Mouse (Mus musculus) midbrain, embryonic 11.5 days (tissue): ENCODE data around the gene Klhl30. TPM values are rescaled to one million over a fixed set of nuclear protein-coding genes. Genes with fewer than 3 reads are reported as not detected.

Experiments used
- ATAC-seq: fragments of 200-750 bp; cut with Nextera tagmentation; 2 replicates; pipeline ENCODE4 v1.8.0; 2017; ENCODE audit warnings: moderate TSS enrichment, moderate library complexity; ENCODE audit not compliant: low FRiP score
- DNase-seq: peaks from one replicate; pipeline ENCODE4 v3.0.0; 2015; ENCODE audit warnings: low spot score; ENCODE audit errors: missing footprints
- H3K27ac ChIP-seq: fragments of 300-500 bp; sonication (generic); 2 replicates; pipeline ENCODE4 v1.5.1; 2014; ENCODE audit warnings: low read depth, low read length
- H3K27me3 ChIP-seq: fragments of 300-500 bp; sonication (generic); 2 replicates; pipeline ENCODE4 v1.6.1; 2014; ENCODE audit warnings: mild to moderate bottlenecking, low read length, moderate library complexity, mixed read lengths; ENCODE audit not compliant: control insufficient read depth, insufficient read depth
- H3K36me3 ChIP-seq: fragments of 300-500 bp; sonication (generic); 2 replicates; pipeline ENCODE4 v1.6.1; 2014; ENCODE audit warnings: mild to moderate bottlenecking, low read length, moderate library complexity, mixed read lengths; ENCODE audit not compliant: control insufficient read depth, insufficient read depth
- H3K4me1 ChIP-seq: fragments of 300-500 bp; sonication (generic); 2 replicates; pipeline ENCODE4 v1.6.1; 2014; ENCODE audit warnings: low read length; ENCODE audit not compliant: control insufficient read depth, insufficient read depth
- H3K4me2 ChIP-seq: fragments of 300-500 bp; sonication (generic); 2 replicates; pipeline ENCODE4 v1.6.1; 2014; ENCODE audit warnings: mild to moderate bottlenecking, moderate library complexity
- H3K4me3 ChIP-seq: fragments of 300-500 bp; sonication (generic); 2 replicates; pipeline ENCODE4 v1.5.1; 2014; ENCODE audit warnings: low read depth, low read length
- H3K9ac ChIP-seq: fragments of 300-500 bp; sonication (generic); 2 replicates; pipeline ENCODE4 v1.6.1; 2014; ENCODE audit warnings: low read length
- H3K9me3 ChIP-seq: fragments of 300-500 bp; sonication (generic); 2 replicates; pipeline ENCODE4 v1.6.1; 2016; ENCODE audit warnings: low read length; ENCODE audit not compliant: control insufficient read depth
- WGBS: fragments of 180-500 bp; shearing (Covaris S2); extraction: QIAGEN DNeasy Blood & Tissue Kit; methylation state at CpG from one replicate; pipeline ENCODE4 v1.1.7; 2014; 5-methylcytosine and 5-hydroxymethylcytosine counted together
- polyA plus RNA-seq: library from polyadenylated mRNA; unstranded; fragments of >200 nt; fragmentation: Nextera tagmentation; extraction: Ambion mirVana; gene quantifications from 2 replicates; pipeline ENCODE4 v1.2.1, GENCODE M21; 2014

The Klhl30 gene
- polyA plus RNA-seq, 1 experiment from 2014 or later, result 0.26 TPM

DNA sequence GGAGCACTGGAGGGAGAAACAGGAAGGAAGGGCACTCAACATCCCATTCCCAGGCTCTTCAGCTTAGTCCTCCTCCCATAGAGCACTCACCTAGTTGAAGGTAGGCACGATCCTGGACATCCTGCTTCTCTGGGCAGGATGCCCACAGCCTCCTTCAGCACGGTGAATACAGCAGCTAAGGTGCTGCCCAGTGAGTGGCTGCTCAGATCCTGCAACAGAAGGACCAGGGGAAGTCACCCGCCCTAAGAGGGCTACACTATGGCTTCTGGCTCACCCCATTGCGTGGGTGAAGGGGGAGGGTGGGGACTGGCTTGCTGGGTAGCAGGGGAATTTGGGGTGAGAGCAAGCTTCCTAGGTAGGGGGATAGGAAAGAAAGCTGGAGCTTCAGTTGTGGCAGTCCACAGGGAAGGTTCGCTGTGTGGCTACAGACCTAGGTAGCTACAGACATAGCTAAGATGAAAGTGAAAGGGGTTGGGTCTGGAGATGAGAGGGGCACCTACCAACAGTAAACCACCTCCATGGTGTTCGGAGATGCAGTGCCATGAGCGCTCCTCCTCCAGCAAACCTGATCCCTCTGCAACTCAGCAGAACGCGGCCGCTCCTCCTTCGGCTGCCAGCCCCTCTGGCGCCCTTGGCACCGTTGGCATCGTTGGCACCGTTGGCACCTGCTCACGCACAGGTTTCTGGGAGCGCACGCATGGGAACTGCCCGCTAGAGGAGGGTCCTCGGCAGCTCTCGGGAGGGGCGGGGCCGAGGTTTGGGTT is 54.8 kb downstream of the Klhl30 start:
- no peak for DNase-seq
- no peak for ATAC-seq
- no peak overlapping the region for H3K4me3 ChIP-seq
- H3K4me1 ChIP-seq, result no peaks in the 10 kb centered on the region
- H3K9ac ChIP-seq, result no peak overlapping the region
- H3K36me3 ChIP-seq, result no peaks in the 10 kb centered on the region
- WGBS, result 66% methylated on average over 23 of the region's 23 CpGs
- no peak overlapping the region for H3K4me2 ChIP-seq
- no peaks in the 10 kb centered on the region for H3K27me3 ChIP-seq
- H3K27ac ChIP-seq, result no peak overlapping the region
- no peaks in the 10 kb centered on the region for H3K9me3 ChIP-seq

DNA sequence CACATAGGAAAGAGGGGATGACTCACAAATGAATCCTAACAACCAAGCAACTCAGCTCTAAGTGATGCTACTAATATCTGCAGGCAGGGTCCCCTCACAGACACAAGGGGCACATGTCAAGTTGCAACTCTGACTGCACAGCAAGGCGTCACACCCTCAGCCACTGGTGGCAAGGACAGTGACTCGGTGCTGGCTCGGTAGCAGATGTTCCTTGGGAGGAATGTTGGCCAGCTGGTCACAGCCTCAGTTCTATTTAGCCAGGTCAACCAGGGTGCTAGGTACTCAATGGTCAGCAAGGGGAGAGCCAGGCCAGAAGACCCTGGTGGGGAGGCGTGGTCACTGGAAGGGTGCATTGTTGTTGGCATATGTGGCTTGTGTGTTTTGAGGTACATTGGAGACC is 57.0 kb downstream of the Klhl30 start:
- whole genome bisulfite sequencing, result 86% methylated on average over 4 of the region's 4 CpGs
- Histone ChIP-seq H3K27ac (no peak overlapping the region), H3K9me3 (no peaks in the 10 kb centered on the region), H3K4me2 (no peak overlapping the region), H3K4me1 (peaks cover 15% of the 10 kb centered on the region), H3K9ac (no peak overlapping the region), H3K4me3 (no peak overlapping the region), H3K27me3 (no peaks in the 10 kb centered on the region), H3K36me3 (no peaks in the 10 kb centered on the region)
- DNase-seq, result no peak
- no peak for ATAC-seq

DNA sequence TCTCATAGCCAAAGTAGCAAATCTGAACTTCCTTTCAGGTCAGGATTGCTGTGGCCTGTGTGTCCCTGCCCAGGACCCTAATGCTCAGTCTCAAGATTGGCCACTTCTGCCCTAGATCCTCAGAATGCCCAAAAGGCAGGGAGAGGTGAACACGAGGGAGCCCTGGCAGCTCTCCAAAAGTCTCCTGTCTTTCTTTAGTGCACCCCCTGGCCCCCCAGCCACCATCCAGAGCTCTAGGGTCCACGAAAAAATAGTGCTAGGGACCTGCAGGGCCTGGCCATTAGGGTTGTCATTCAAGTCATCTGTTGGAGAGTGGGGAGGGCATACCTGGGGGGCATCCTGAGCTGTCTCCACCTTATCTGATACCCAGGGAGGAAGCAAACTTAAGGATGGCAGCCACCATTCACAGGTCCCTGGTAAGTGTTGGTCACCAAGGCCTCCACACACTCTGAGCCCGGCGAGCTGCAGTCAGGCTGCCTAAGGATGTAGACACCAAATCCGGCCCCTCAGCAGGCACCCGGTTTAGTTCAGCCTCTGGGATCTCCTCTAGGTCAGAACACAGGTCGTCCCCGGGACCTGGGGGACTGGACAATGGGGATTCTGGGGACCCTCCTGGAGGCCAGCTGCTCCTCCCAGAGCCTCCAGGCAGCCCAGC is 60.9 kb downstream of the Klhl30 start:
- Histone ChIP-seq H3K4me2 (peak overlapping the region; percentile 91), H3K9me3 (no peaks in the 10 kb centered on the region), H3K27me3 (no peaks in the 10 kb centered on the region), H3K9ac (peak overlapping the region; percentile 94), H3K36me3 (no peaks in the 10 kb centered on the region), H3K4me1 (peaks cover 41% of the 10 kb centered on the region), H3K4me3 (peak overlapping the region; percentile 72), H3K27ac (no peak overlapping the region)
- ATAC-seq (no peak), DNase-seq (no peak)
- 51% methylated on average over 8 of the region's 8 CpGs for WGBS

Other genes with a start within 250 kb of the Klhl30 start
- 0.37 and 0.94 TPM in 2 replicates for gene Rbm44, start 205.9 kb upstream of the Klhl30 start, polyA plus RNA-seq
- gene Ramp1, start 171.2 kb upstream of the Klhl30 start, polyA plus RNA-seq, result 0.50 and 0.85 TPM in 2 replicates
- 88.5 and 95.6 TPM in 2 replicates for gene Ube2f, start 100.7 kb upstream of the Klhl30 start, polyA plus RNA-seq
- 10.1 and 11.0 TPM in 2 replicates for gene Scly, start 52.7 kb upstream of the Klhl30 start, polyA plus RNA-seq
- 0.08 and 0.11 TPM in 2 replicates for gene Espnl, start 28.9 kb upstream of the Klhl30 start, polyA plus RNA-seq
- 0.52 and 0.73 TPM in 2 replicates for gene Erfe, start 15.4 kb downstream of the Klhl30 start, polyA plus RNA-seq
- gene Ilkap, start 47.8 kb downstream of the Klhl30 start, polyA plus RNA-seq, result 163 and 169 TPM in 2 replicates
- 300 and 322 TPM in 2 replicates for gene Hes6, start 63.0 kb downstream of the Klhl30 start, polyA plus RNA-seq
- gene Per2, start 108.3 kb downstream of the Klhl30 start, polyA plus RNA-seq, result 1.5 and 1.6 TPM in 2 replicates
- gene Traf3ip1, start 143.6 kb downstream of the Klhl30 start, polyA plus RNA-seq, result 6.0 and 7.3 TPM in 2 replicates
- gene Asb1, start 189.5 kb downstream of the Klhl30 start, polyA plus RNA-seq, result 9.4 and 9.8 TPM in 2 replicates